Mouse (Mus musculus) E14TG2a.4 (cell line): ENCODE data around the gene Dock2.

Source experiments
- CTCF ChIP-seq: conservative IDR thresholded peaks from 2 replicates; pipeline ENCODE4 v1.5.1; 2014; ENCODE audit warnings: low read length
- NANOG ChIP-seq: IDR thresholded peaks from 2 replicates; pipeline ENCODE4 v1.6.1; 2014; ENCODE audit warnings: borderline replicate concordance, low read length, mixed read lengths

GRCm38 (mm10) chr11:34494682-34495081 is 289.0 kb downstream of the Dock2 start:
- no peak for TF ChIP-seq CTCF
- TF ChIP-seq NANOG = peak; percentile 84
